Mouse (Mus musculus) erythroblast, embryonic 14.5 days (primary cell): ENCODE data around the gene Syn3.

Experiments
- GATA1 ChIP-seq: IDR thresholded peaks from 2 replicates; pipeline ENCODE4 v1.6.1; 2012; ENCODE audit warnings: low read length, inconsistent platforms, mixed read lengths
- TAL1 ChIP-seq: IDR thresholded peaks from 3 replicates; pipeline ENCODE4 v1.6.1; 2012; ENCODE audit warnings: low read length, inconsistent platforms, mixed read lengths

DNA sequence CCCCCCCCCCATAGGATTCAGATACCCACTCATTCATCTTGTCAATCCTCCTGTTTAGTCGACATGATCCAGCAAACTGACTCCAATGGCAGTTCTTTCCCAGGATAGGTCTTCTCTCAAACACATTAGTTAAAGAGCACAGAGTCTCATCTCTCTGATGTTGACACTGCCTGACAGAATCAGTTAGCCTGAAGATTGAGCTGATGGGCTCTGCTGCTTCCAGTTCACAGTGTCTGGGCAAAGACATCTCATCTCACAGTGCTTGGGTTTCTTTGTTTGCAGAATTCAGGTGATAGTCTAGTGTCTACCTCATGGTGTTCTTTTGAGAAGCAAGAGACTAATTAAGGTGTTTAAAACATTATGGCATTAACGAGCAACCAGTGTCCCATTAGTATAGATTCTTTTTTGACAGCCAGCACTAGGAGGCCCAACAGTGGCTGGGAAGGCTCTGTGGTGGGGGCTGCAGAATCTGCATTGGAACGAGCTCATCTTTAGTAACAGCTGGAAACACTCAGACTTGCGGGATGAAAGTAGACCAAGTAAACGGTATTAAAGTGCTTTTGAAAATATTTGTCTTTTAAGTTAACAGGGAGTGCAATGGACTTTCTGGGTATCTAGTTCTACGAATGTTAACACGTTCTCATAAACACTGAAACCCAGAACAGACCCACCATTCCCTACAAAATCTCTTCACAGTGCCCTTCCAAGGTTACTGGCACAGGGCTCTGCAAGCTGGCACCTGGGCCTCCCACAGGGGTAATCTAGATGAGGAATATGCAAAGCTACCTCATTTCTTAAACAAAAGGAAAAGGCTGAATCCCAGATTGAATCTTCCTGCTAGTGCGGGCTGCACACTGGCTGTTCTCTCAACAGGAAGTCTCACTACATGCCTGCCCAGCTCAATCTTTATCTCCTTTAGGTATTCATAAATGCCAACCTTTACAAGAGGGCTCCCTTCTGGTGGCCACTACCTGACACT is 24.2 kb downstream of the Syn3 start:
- no peak for TF ChIP-seq GATA1
- no peak for TF ChIP-seq TAL1
